Mouse (Mus musculus): Measurements from ENCODE around the gene Ldb3.

The Ldb3 gene

DNA sequence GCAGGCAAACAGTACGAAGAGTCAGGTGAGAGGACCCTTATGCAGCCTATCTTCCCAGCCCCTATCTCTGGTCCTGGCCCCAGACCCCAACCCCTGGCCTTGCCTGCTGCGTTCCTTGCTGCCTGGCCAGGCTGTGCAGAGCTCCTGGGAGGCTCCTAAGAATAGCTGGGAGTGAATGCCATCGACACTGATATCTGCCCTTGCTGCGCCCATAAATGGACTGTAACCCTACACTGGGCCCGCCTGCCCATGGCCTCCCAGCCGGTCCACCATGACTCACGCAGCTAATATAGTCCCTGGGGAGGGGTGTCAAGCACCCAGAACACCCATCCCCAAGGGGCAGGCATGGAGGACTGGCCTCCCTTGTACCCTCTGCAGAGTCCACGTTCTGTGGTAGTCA lies at the start of gene Ldb3:
Ldb3 (minus strand) TSS at position 185 of the 400 bp plus-strand sequence.
- no peak for DNase-seq (ENCODE audit: extremely low spot score, low spot score)

DNA sequence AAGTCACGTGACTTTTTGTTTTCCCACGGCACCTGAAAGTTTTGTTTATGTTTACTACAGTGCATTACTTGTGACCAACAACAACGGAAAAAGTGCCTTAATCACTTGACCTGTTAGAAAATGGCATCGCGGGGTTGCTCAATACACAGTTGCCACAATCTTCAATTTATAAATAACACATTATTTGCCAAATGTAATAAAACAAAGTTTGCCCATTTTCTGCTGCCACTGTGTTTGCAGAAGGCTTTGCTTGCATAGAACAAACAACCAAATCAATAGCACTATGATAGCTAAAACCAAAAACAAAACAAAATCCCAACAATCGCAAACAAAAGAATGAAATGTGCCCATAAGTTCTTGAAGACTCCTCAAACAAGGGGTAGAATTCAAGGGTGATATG lies 47.2 kb upstream of the Ldb3 start:
- no peak for DNase-seq (ENCODE audit: extremely low spot score, low spot score)

DNA sequence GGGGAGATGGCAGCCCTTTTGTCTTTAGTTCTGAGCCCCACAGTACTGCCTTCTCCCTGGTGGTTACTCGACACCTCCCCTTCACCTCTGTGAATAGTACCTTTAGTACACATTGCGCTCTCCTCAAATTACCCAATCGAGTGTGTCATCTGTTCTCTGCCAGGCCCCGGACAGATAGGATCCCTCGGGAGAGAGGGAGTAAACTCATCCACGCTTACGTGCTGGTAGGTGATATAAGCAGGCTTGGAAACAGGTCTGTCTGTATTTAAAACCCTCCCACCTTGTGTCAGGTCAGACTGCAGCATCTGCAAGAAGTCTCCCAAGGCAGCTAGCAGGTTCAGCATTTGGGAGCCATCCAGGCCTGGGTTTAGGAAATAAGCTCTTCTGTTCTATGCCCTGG lies 46.7 kb upstream of the Ldb3 start:
- no peak for DNase-seq (ENCODE audit: extremely low spot score, low spot score)

DNA sequence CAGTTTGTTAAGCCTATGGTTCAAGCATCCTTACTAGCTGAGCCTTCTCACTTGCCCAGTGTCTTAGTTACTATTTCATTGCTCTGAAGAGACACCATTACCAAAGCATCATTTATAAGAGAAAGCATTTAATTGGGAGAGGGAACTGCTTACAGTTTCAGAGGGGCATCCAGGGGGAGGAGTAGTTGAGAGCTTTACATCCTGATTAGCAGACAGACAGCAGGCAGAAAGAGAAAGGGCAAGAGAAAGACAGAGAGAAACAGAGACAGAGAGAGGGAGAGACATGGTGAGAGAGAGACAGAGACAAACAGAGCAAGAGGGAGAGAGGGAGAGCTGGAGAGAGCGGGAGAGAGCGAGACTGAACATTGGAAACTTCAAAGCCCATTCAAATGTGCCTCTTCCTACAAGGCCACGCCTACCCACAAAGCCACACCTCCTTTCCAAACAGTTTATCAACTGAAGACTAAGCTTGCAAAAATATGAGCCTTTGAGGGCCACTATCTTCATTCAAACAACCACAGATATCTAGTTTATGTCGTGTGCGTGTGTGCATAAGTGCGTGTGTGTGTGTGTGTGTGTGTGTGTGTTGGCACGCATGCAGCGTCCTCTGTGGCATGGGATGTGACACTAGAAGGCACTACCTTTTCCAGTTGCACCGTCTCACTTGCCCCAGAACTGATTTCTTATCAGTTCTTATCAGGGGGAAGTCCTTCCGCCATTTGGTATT lies 44.4 kb upstream of the Ldb3 start:
- no peak for DNase-seq (ENCODE audit: extremely low spot score, low spot score)

DNA sequence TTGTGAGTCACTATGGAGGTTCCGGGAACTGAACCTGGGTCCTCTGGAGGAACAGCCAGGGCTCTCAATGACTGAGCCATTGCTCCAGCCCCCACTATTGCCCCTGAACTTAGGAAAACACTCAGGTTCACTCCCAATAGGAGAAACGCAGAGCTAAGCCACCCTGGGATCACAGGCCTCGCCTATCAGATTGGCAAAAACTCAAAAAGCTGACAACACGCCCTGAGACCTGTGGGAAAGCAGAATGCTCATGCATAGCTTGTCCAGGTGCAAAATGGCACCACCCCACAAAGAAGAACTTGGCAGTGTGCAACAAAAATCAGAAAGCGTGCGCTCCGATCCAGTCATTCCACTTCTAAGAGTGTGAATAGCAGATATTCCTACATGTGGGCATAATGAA lies 38.3 kb upstream of the Ldb3 start:
- no peak for DNase-seq (ENCODE audit: extremely low spot score, low spot score)

DNA sequence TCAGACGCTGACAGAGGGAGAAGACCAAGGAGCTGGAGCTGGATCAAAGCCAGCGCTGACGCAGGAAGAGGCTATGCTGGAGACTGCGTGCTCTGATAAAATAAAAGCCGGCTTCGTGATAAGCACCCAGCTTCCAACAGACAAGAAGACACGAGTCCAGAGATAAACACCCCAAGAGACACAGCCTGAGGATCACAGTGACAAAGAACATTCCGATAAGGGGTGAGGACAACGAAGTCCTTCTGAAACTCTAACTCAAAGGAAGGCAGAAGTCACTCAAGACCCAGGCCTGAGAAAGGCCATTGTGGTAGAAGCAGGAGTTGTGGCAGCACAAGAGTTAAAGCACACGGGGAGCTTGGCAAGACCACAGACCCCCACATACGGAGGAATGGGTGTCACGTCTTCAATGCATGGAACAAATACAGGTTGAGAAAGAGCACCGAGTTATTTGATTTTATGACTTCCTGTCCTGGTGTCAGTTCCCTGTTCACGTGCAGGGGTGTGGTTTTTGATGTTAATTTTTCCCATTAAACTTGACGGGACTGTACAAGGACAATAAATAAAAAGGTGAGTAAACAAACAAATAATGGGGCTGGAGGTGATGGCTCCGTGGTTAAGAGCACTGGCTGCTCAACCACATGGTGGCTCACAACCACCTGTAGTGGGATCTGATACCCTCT lies 35.2 kb upstream of the Ldb3 start:
- no peak for DNase-seq (ENCODE audit: extremely low spot score, low spot score)

DNA sequence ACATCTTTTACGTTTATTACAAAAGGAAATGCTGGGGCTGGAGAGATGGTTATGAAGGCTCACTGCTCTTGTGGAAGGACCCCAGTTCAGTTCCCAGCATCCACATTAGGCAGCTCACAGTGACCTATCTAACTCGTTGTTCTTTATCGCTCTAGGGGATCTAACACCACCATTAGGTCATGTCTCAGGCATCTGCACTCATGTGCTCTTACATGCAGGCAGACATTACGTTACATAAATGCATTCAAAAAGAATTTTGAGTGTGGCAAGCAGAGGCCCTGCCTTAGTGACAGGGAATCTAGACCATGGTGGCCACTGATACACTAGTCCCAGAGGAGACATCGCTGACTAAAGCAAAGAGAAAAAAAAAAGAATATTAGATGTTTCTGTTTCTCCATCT lies 34.6 kb upstream of the Ldb3 start:
- no peak for DNase-seq (ENCODE audit: extremely low spot score, low spot score)

DNA sequence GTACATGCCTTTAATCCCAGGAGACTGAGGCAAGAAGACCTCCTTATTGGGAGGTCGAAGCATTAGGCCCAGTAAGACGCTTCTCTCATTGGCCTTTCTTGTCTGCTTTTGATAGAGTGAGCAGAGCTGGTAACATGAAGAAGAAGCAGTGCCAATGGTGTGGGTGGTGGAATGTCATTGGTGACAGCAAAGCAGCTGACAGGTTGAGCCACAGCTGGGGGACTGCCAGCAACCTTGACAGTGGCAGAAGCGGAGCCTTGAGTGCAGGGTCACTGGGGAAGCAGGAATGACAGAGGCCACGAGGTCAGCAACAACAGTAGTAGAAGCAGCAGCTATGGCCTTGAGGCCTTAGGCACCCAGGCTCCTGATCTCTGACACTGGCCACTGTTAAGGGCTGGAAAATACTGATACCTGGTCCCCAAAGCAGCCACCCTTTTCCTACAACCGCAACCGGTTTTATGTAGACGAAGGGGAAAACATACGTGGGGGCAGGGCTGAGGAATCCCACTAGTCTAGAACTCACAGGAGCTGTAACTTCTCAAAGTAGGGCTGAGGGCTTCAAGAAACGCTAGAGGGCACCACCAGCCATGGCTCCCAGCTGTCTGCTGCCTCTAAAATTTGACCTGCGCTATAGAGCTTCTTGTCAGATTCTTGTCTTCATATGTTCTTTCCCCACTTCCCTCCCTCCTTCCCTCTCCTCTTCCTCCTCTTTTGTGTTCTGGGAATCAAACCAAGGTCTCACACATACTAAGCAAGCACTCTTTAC lies 32.3 kb upstream of the Ldb3 start:
- peak; percentile 20 for DNase-seq (ENCODE audit: extremely low spot score, low spot score)

DNA sequence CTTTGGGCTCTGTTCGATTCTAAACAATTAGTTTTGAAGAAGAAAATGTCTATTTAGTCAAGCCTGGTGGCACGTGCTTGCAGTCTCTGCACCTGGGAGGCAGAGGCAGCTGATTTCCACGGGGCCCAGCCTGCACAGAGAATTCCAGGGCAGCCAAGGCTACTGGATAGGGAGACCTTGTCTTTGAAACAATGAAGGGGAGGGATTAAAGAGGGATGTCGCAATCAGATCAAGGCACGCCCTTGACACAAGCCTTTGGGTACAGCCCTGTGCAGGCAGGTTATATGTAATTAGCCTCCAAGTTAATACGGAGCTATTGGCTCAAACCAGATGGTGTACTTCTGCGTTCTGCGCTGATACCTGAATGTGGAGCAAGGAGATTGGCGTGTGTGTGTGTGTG lies 30.3 kb upstream of the Ldb3 start:
- DNase-seq (ENCODE audit: extremely low spot score, low spot score), result no peak

DNA sequence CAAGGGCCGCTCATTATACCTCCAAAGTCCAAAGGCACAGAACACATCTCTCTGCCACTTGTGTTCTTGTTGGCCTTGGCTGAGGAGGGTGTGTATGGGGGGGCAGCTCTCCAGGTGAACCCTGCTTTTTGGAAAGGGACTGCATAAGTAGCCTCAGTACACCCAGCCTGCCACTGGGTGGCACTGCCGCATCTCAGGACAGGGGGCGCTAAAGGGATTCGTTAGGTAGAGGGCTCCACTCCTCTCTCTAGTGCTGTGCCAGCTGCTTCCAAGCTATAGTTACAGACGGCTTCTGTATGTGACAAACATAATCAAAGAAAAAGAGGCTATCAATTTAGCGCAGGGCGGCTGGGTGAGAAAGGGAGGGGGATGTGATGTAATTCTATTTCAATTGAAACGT lies 28.3 kb upstream of the Ldb3 start:
- peak; percentile 80 for DNase-seq (ENCODE audit: extremely low spot score, low spot score)

DNA sequence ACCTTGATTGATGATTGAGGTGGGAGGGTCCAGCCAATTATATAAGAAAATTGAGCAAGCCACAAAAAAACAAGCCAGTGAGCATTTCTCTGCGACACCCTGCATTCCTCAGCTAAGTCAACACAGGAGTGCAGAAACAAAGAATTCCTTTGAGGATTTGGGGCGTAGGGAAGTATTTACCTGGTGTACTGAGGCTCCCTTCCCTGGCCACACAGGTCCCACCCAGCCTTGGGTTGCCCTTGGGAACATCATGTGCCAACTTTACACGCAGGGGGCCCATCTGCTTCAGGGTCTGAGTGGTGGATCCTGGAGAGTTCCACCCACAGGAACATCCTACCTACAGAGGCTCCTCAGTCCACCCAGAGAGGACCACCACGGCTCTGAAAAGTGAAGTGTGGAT lies 27.1 kb upstream of the Ldb3 start:
- no peak for DNase-seq (ENCODE audit: extremely low spot score, low spot score)

DNA sequence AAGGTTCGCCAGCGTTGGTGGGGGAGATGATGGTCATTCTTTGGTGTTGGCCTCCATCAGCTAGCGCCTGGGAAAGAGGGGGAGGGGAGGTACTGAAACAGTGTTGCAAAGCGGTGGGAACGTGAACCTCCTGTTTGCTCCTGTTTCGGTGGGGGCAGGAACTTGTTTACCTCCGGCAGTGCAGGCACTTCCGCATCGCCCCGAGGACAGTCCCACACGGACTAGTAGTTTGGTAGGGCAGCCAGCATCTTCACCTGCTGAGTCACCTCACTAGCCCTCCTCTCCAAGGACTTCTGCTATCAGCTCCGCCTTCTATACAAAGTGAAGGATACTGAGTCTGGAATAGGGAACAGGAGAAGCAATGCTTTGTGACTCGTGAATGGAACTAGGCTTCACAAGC lies 26.6 kb upstream of the Ldb3 start:
- DNase-seq (ENCODE audit: extremely low spot score, low spot score), result no peak

DNA sequence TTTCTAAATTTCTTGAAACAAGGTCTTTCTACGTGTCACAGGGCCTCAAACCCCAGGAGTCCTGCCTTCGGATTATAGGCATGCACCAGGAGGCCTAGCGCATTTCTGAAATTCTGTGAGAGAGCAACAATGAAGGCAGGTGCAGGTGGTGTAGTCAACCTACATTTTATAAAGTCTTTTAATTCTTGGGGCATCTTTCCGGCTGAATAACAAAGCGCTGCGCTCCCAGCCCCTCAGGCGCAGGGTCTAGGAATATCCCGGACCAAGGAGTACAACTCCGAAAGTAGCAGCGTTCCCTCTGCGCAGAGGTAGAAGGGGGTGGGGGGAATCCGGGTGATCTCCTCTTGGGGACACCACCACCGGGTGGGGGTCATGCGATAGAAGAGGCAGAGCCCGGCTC lies 26.1 kb upstream of the Ldb3 start:
- DNase-seq (ENCODE audit: extremely low spot score, low spot score), result no peak

DNA sequence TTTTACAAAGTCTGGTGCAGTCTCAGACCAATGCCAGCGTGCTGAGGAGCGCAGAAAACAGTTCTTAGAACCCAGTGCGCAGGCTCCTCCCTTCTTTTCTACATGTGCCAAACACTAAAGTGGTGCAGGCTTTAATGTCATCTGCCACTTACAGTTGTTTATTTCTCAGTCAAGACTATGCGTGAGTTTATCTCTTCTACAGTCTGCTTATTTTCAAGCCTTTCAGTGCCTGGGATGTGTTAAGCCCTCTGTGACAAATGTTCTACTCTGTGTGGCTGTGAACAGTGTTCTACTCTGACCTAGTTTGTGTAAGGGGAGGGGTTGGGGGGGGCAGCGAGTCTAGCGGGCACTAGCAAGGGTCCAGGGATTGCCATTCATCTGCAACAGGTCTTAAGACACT lies 25.0 kb upstream of the Ldb3 start:
- no peak for DNase-seq (ENCODE audit: extremely low spot score, low spot score)

DNA sequence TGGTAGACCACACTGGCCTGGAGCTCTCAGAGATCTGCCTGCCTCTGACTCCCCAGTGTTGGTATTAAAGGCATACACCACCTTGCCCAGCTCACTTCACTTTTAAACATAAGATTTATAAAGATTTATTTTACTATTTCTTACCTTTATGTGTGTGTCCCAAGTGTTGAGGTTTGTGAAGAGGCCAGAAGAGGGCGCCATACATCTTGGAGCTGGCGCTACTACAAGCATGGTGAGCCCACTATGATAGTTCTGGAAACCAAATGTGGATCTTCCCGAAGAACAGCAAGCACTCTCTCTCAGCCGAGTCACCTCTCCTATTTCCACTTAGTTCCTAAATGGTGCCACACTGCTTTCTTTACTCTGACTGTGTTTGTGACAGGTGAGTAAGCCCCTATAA lies 23.7 kb upstream of the Ldb3 start:
- DNase-seq (ENCODE audit: extremely low spot score, low spot score), result no peak

DNA sequence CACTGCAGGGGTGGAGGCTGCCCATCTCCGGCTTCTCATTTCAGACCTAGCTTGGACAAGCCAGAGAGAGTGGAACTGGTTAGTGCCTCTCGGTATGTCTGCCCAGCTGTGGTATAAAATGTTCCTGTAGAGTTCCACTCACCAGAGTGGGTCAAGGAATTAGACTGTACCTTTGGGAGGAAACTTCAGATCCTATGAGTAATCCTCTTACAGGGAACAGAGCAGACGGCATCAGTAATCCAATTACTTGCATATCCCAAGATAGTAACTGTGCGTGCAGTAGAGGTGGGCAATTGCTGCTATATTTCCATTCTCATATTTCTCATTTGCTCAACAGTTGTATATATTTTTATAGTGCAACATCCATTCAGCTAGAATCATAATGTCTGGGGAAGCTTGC lies 23.1 kb upstream of the Ldb3 start:
- DNase-seq (ENCODE audit: extremely low spot score, low spot score), result no peak

DNA sequence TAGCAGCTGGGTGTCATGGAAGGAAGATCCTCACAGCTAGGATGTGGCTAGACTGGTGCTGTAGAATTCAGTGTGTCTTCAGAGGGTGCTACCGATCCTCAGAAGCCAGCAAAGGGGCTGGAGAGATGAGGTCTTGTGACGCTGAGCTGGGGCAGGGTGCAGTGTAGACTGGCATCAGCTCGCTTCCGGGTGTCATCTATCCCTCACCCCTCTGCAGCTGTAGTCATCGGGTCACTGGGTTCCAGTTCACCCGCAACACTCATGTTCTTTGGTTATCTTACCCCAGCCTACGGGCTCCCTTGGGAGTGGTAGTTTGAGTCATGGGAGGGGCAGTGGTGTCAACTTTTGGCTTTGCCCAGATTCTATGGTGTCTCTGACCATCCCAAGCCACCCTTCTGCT lies 13.4 kb upstream of the Ldb3 start:
- no peak for DNase-seq (ENCODE audit: extremely low spot score, low spot score)

DNA sequence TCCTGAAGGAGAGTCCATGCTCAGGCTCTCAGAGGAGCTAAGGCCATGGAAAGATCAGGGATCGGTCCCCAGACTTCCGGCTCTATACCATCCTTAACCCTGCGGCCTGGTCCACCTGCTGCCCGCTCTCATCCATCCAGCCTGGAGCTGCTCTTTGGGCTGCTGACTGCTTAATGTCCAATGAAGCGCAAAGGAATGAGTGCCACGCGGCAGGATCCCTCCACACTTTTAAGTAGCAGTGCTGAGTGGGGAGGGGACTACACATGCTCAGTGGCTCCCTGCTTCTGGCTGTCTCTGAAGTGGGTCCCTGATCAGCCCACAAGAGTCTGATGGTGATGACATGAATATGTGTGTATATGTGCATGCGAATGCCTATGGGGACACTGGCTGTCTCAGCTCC lies 11.5 kb upstream of the Ldb3 start, which contains the start of gene Opn4:
Opn4 (minus strand) TSS at position 202 of the 400 bp plus-strand sequence.
- no peak for DNase-seq (ENCODE audit: extremely low spot score, low spot score)

DNA sequence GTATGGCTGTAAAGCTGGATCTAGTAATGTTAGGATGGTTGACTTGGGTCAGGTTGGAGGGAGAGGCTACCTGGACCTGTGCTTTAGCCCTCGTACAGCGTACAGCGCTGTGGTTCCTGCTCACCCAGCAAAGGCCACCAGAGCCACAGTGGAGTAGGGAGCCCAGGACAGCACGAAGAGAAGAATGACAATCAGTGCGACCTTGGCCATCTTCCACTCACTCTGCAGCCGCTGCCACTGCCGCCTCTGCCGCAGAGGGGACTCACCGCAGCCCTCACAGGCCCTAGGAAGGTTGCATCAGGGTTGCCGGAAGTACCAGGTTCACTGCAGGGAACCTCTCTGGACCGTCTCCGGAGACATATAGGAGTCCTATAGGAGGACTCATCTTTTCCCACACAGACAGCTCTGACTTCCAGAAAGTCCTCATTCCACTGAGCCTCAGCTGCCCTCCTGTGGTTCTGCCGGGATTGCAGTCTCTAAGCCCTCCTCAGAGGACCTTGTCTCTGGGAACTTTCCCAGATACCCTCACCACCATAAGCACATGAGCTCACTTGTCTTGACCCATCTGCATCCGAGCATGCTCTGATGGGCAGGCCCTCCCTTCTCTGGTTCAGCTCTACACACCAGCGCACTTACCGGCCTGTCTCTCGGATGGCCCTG lies 7.2 kb upstream of the Ldb3 start:
- DNase-seq (ENCODE audit: extremely low spot score, low spot score), result no peak

DNA sequence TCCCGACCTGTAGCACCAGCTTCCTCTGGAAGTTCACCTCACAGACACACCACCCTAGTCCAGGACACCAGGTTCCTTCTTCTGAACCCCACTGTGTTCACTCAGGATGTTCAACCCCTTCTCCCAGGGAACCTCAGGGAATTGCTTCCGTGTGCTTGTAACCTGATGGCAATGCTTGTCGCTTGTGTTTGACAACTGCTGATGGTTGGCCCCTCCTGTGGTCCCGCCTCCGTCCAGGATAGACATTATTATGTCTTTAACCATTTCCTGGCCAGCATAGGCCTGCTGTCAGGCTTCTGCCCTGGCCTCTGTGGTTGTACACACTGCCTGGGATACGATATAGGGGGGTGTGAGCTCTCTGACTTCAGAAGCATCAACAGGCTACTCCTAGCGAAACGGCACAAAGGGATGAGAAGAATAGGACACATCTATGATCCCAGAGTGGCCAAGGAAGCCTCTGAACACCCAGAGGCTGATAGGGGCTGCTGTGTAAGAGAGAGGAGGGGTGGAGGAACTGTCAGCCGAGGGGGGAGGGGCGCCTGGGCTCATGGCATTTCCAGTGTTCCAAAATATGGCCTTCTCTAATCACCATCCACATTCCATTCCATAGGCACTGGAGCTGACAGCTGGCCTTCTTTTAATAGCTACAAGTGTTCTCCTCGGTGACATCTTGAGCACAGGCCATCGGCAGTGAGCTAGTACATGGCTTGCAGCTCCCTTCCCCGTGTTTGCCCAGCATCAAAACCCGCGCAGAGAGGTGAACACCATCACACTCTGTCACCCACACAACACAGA lies 3.5 kb upstream of the Ldb3 start:
- no peak for DNase-seq (ENCODE audit: extremely low spot score, low spot score)
